38 mouse cellular contexts compared by ENCODE assay signal in genomic region chr19:36098916-36099315, GRCm38 (mm10). TPM values are rescaled to one million over a fixed set of nuclear protein-coding genes. Genes with fewer than 3 reads are reported as not detected.
"Had no signal": no experiment of that assay in that cellular context is flagged by ENCODE, and none has a peak within 500 bp of the region (broad histone marks: within the 10 kb centered on the region; RNA-seq: fewer than 3 reads in every experiment).

No protein-coding gene starts in this region.

- H3K4me2 ChIP-seq: heart, embryonic 11.5 days; heart, embryonic 12.5 days; heart, embryonic 13.5 days; heart, embryonic 15.5 days; hindbrain, embryonic 12.5 days; hindbrain, embryonic 13.5 days; hindbrain, embryonic 14.5 days; hindbrain, embryonic 15.5 days; intestine, embryonic 15.5 days; kidney, embryonic 15.5 days had no signal

- H3K27me3 ChIP-seq: heart, embryonic 12.5 days; heart, embryonic 13.5 days; heart, embryonic 15.5 days; hindbrain, embryonic 12.5 days; hindbrain, embryonic 13.5 days; hindbrain, embryonic 15.5 days; intestine, embryonic 15.5 days; kidney, embryonic 15.5 days had no signal

- H3K27ac ChIP-seq: heart, embryonic 13.5 days; heart, embryonic 15.5 days; hindbrain, embryonic 10.5 days; hindbrain, embryonic 12.5 days; hindbrain, embryonic 13.5 days; hindbrain, embryonic 14.5 days; hindbrain, embryonic 15.5 days; hindbrain, postnatal 0 days; intestine, embryonic 15.5 days; kidney, embryonic 15.5 days; layer of hippocampus, adult 2 months; left cerebral cortex, adult 2 months had no signal

- H3K4me1 ChIP-seq: heart, embryonic 13.5 days; heart, embryonic 15.5 days; hindbrain, embryonic 10.5 days; hindbrain, embryonic 12.5 days; hindbrain, embryonic 13.5 days; hindbrain, embryonic 15.5 days; intestine, embryonic 15.5 days; kidney, embryonic 15.5 days had no signal

- DNase-seq: heart, postnatal 10 days; heart, postnatal 14 days; heart, postnatal 36 days; heart, postnatal 4 days; kidney, adult 11 months; kidney, adult 18-20 months; kidney, adult 2 months; kidney, adult 8-10 months; kidney, adult 9 months; kidney, postnatal 10 days; kidney, postnatal 14 days; kidney, postnatal 25 days; kidney, postnatal 36 days; kidney, postnatal 4 days; layer of hippocampus, adult 9-11 months; layer of hippocampus, postnatal 36 days had no signal

- ATAC-seq: hindbrain, embryonic 16.5 days; hindbrain, postnatal 0 days; inflammation-experienced regulatory T-cells, adult 6 months; intestine, embryonic 15.5 days; intestine, embryonic 16.5 days; intestine, postnatal 0 days had no signal

- H3K9me3 ChIP-seq: heart, embryonic 12.5 days; heart, embryonic 13.5 days; heart, embryonic 15.5 days; hindbrain, embryonic 10.5 days; hindbrain, embryonic 12.5 days; hindbrain, embryonic 13.5 days; hindbrain, embryonic 15.5 days; intestine, embryonic 15.5 days; kidney, embryonic 15.5 days had no signal

- H3K9ac ChIP-seq: heart, embryonic 12.5 days; heart, embryonic 13.5 days; heart, embryonic 15.5 days; hindbrain, embryonic 12.5 days; hindbrain, embryonic 13.5 days; hindbrain, embryonic 14.5 days; hindbrain, embryonic 15.5 days; intestine, embryonic 15.5 days; kidney, embryonic 15.5 days had no signal

- H3K4me3 ChIP-seq: heart, embryonic 12.5 days; heart, embryonic 13.5 days; heart, embryonic 15.5 days; hindbrain, embryonic 10.5 days; hindbrain, embryonic 12.5 days; hindbrain, embryonic 13.5 days; hindbrain, embryonic 15.5 days; intestine, embryonic 15.5 days; kidney, embryonic 15.5 days; layer of hippocampus, adult 2 months; left cerebral cortex, adult 2 months had no signal

RNA-seq across cellular contexts. Expression of gene Ankrd1, which starts 21.0 kb away (rescaled TPM):
- polyA plus RNA-seq: hindbrain, embryonic 10.5 days; hindbrain, embryonic 11.5 days; hindbrain, embryonic 15.5 days; hindbrain, postnatal 0 days; inflammation-experienced regulatory T-cells, adult 6 months; intestine, embryonic 14.5 days had no signal

RNA-seq across cellular contexts. Expression of gene Htr7, which starts 41.6 kb away (rescaled TPM):
- polyA plus RNA-seq: heart, embryonic 11.5 days; heart, embryonic 14.5 days; heart, postnatal 0 days; inflammation-experienced regulatory T-cells, adult 6 months; intestine, embryonic 14.5 days had no signal
